Mouse (Mus musculus) frontal cortex, postnatal 25 days (tissue): ENCODE results near the gene 4931406C07Rik.

Experiments
- DNase-seq, 2 experiments: peaks; one replicate each; pipeline ENCODE4 v3.0.0; 2022; ENCODE audit warnings: low spot score in 2 of 2

4931406C07Rik gene

DNA sequence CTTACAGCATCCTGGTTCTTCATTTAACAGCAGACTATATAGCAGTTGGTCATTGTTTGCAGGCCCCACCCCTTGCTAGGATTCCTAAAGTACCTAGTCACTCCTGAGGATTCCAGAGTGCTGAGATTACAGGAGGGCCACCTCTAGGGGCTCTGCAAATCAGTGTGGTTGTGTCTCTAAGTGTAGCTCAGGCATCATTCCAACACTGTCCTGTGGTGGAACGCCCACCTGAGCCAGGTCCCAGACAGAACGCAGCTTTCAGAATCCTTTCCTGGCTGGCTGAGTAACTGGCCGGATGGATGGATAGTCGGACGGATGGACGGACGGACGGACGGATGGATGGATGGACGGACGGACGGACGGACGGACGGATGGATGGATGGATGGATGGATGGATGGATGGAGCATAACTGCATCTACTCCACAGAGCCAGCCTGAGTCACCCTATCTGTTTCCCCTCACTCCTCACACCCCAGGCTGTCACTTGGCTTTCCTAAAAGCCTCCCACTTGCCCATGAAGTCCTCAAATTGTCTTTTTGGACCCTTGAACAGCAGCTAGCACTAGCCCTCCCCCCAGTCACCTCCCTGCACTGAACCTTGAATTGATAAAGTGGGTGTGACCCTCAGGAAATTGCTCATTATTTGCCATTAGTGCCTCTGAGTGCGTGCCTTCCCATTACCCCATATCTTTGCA, 67.8 kb downstream of the 4931406C07Rik start:
- DNase-seq: no peak

DNA sequence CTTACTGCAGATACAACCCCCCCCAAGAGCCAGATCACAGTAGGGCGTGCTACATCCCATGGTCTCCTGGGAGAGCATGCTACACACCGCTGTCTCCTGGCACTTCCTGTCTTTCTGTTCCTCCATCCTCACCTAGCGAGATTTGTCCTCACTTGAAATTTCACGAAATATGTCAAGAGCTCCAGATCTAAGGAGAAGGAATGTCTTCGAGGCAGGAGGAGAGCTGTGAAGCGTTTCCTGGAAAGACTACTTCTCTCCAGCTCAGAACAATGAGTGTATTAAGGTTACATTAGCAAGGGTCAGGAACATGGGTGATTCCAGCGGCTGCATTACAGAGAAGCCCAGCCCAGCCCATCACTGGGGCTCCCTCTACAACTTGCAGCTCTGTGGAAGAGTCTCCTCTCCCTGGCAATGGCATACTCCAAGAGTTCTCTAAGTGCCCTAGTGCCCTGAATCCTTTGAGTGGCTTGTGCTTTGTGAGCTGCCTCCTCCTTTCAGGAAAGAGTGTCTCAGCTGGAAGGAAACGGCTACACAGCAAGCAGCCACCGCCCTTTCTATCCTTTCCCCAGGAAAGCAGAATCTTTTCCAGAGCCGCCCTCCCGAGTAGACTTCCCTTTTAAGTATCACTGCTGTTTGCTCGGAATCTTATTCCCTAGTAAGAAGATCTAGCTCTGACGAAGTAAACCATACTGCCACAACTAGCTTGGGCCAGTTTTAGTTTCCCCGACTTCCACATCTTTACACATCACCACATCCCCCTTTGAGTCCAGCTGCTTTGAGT, 68.5 kb downstream of the 4931406C07Rik start:
- DNase-seq: no peak

DNA sequence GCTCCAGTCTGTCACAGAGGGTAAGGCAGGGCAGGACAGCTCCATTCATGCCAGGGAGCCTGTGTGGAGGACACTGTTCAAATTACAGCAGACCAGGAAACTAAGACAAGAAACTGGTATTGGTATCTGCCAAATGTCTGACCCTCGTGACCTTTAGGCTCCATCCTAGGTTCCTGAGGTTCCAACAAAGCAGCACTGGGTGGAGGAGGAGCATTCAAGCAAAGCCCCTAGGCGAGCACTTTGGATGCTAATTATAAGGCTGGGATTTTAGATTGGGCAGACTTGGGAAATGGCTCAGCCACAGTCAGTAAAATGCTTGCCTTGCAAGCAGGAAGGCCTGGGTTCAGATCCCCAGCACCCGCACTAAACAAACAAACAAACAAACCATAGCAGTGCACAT, 70.3 kb downstream of the 4931406C07Rik start:
- DNase-seq: no peak

DNA sequence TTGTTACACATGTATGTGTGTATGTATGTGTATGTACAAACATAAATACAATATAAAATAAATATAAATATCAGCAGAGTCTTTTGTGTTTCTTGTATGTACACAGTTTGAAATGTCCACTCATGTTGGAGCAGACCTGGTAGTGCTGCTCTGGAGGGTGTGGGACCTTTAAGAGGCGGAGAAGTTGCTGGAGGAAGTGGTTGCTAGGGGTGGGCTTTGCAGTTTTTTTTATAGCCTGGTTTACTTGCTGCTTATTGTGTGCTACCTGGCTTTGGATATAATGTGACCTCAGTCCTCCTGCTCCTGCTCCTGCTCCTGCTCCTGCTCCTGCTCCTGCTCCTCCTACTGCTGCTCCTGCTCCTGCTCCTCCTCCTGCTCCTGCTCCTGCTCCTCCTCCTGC, 72.6 kb downstream of the 4931406C07Rik start:
- no peak for DNase-seq
